Mouse (Mus musculus) MEL (cell line): ENCODE measurements at regions not wholly inside any gene's neighbourhood (a gene's known extent, or its start where the extent isn't known, plus 50 kb on each side); places are given as distances from the start of the nearest gene placed in this dataset.

Source experiments
- DNase-seq: peaks from one replicate; pipeline ENCODE4 v3.0.0; 2011; ENCODE audit warnings: low read depth, low spot score
- H3K27ac ChIP-seq: 2 replicates; pipeline ENCODE4 v1.5.1; 2012; ENCODE audit warnings: low read depth, mild to moderate bottlenecking, control low read depth, low read length, moderate library complexity; ENCODE audit not compliant: control insufficient read depth
- H3K27me3 ChIP-seq, 2 experiments: fragments of 150-350 bp in 1 of 2; sonication (generic) in 1 of 2; 2 replicates each; pipeline ENCODE4 v1.6.1; 2012; ENCODE audit warnings: low read length in 2 of 2, mild to moderate bottlenecking in 2 of 2, improper control_type of control experiment in 1 of 2, moderate library complexity in 1 of 2; ENCODE audit not compliant: insufficient read depth in 2 of 2, control insufficient read depth in 1 of 2
- H3K36me3 ChIP-seq, 2 experiments: 2 replicates each; pipeline ENCODE4 v1.6.1; 2012 to 2014; ENCODE audit warnings: low read length in 2 of 2, improper control_type of control experiment in 1 of 2, inconsistent platforms in 1 of 2, mild to moderate bottlenecking in 1 of 2; ENCODE audit not compliant: insufficient read depth in 2 of 2, control insufficient read depth in 1 of 2
- H3K4me1 ChIP-seq, 2 experiments: fragments of 150-350 bp in 1 of 2; sonication (generic) in 1 of 2; 2 replicates each; pipeline ENCODE4 v1.6.1; 2012; ENCODE audit warnings: low read length in 2 of 2, improper control_type of control experiment in 1 of 2, mild to moderate bottlenecking in 1 of 2; ENCODE audit not compliant: insufficient read depth in 2 of 2, control insufficient read depth in 1 of 2
- H3K4me3 ChIP-seq, 2 experiments: fragments of 150-350 bp in 1 of 2; sonication (generic) in 1 of 2; 2 replicates each; pipeline ENCODE4 v1.5.1; 2012; ENCODE audit warnings: low read depth in 2 of 2, low read length in 2 of 2, mild to moderate bottlenecking in 2 of 2, moderate library complexity in 2 of 2, control low read depth in 1 of 2, improper control_type of control experiment in 1 of 2; ENCODE audit not compliant: control insufficient read depth in 1 of 2, insufficient read depth in 1 of 2
- H3K79me2 ChIP-seq: 2 replicates; pipeline ENCODE4 v1.6.1; 2012; ENCODE audit warnings: mild to moderate bottlenecking, low read length, moderate library complexity; ENCODE audit not compliant: control insufficient read depth, poor library complexity, insufficient read depth
- H3K9ac ChIP-seq: 2 replicates; pipeline ENCODE4 v1.6.1; 2012; ENCODE audit warnings: low read depth, mild to moderate bottlenecking, control low read depth, low read length, moderate library complexity; ENCODE audit not compliant: control insufficient read depth, poor library complexity, severe bottlenecking
- H3K9me3 ChIP-seq: fragments of 150-350 bp; sonication (generic); replicated peaks from 2 replicates; pipeline ENCODE4 v1.6.1; 2012; ENCODE audit warnings: mild to moderate bottlenecking, low read length, improper control_type of control experiment, moderate library complexity; ENCODE audit not compliant: insufficient read depth
- CHD2 ChIP-seq: IDR thresholded peaks from 2 replicates; pipeline ENCODE4 v1.6.1; 2011; ENCODE audit warnings: low read length, improper control_type of control experiment
- ELF1 ChIP-seq: IDR thresholded peaks from 2 replicates; pipeline ENCODE4 v1.6.1; 2014; ENCODE audit warnings: low read depth, mild to moderate bottlenecking, inconsistent platforms, low read length, improper control_type of control experiment, moderate library complexity
- GABPA ChIP-seq: IDR thresholded peaks from 2 replicates; pipeline ENCODE4 v1.6.1; 2012; ENCODE audit warnings: low read depth, mild to moderate bottlenecking, inconsistent platforms, low read length, improper control_type of control experiment, moderate library complexity
- GATA1 ChIP-seq: IDR thresholded peaks from 2 replicates; pipeline ENCODE4 v1.6.1; 2011; ENCODE audit warnings: low read depth, low read length, improper control_type of control experiment
- MAFK ChIP-seq: IDR thresholded peaks from 2 replicates; pipeline ENCODE4 v1.6.1; 2011; ENCODE audit warnings: low read depth, mild to moderate bottlenecking, low read length, improper control_type of control experiment, borderline replicate concordance
- MAX ChIP-seq: IDR thresholded peaks from 2 replicates; pipeline ENCODE4 v1.6.1; 2011; ENCODE audit warnings: low read length, improper control_type of control experiment
- MAZ ChIP-seq: IDR thresholded peaks from 2 replicates; pipeline ENCODE4 v1.6.1; 2012; ENCODE audit warnings: low read depth, mild to moderate bottlenecking, inconsistent platforms, low read length, improper control_type of control experiment
- MEF2A ChIP-seq: IDR thresholded peaks from 2 replicates; pipeline ENCODE4 v1.6.1; 2014; ENCODE audit warnings: low read depth, mild to moderate bottlenecking, inconsistent platforms, low read length, improper control_type of control experiment; ENCODE audit not compliant: poor library complexity, insufficient replicate concordance, severe bottlenecking; ENCODE audit errors: extremely low read depth
- MYB ChIP-seq: IDR thresholded peaks from 2 replicates; pipeline ENCODE4 v1.6.1; 2011; ENCODE audit warnings: mild to moderate bottlenecking, low read depth, low read length, improper control_type of control experiment
- MYC ChIP-seq: IDR thresholded peaks from 2 replicates; pipeline ENCODE4 v1.6.1; 2011; ENCODE audit warnings: low read depth, mild to moderate bottlenecking, low read length, improper control_type of control experiment, moderate library complexity
- POLR2AphosphoS2 ChIP-seq: IDR thresholded peaks from 2 replicates; pipeline ENCODE4 v1.6.1; 2011; ENCODE audit warnings: low read length, improper control_type of control experiment
- POLR2AphosphoS5 ChIP-seq: IDR thresholded peaks from 2 replicates; pipeline ENCODE4 v1.6.1; 2012; ENCODE audit warnings: low read depth, borderline replicate concordance, mild to moderate bottlenecking, inconsistent platforms, low read length, moderate library complexity, mixed read lengths
- RCOR1 ChIP-seq: IDR thresholded peaks from 2 replicates; pipeline ENCODE4 v1.6.1; 2012; ENCODE audit warnings: low read depth, mild to moderate bottlenecking, inconsistent platforms, low read length, improper control_type of control experiment
- SIN3A ChIP-seq: IDR thresholded peaks from 2 replicates; pipeline ENCODE4 v1.6.1; 2012; ENCODE audit warnings: low read length, improper control_type of control experiment, inconsistent platforms
- TAL1 ChIP-seq: IDR thresholded peaks from 2 replicates; pipeline ENCODE4 v1.6.1; 2012; ENCODE audit warnings: mild to moderate bottlenecking, inconsistent platforms, low read length, moderate library complexity, mixed read lengths
- TBP ChIP-seq: IDR thresholded peaks from 2 replicates; pipeline ENCODE4 v1.8.0; 2011; ENCODE audit warnings: low read depth, low read length, improper control_type of control experiment
- TCF12 ChIP-seq: IDR thresholded peaks from 2 replicates; pipeline ENCODE4 v1.6.1; 2014; ENCODE audit warnings: low read depth, mild to moderate bottlenecking, inconsistent platforms, low read length, improper control_type of control experiment, moderate library complexity
- UBTF ChIP-seq: IDR thresholded peaks from 2 replicates; pipeline ENCODE4 v1.6.1; 2012; ENCODE audit warnings: low read depth, mild to moderate bottlenecking, inconsistent platforms, low read length, improper control_type of control experiment, moderate library complexity, borderline replicate concordance; ENCODE audit not compliant: insufficient read depth
- USF1 ChIP-seq: IDR thresholded peaks from 2 replicates; pipeline ENCODE4 v1.6.1; 2014; ENCODE audit warnings: low read depth, mild to moderate bottlenecking, inconsistent platforms, low read length, improper control_type of control experiment, moderate library complexity
- ZKSCAN1 ChIP-seq: IDR thresholded peaks from 2 replicates; pipeline ENCODE4 v1.6.1; 2012; ENCODE audit warnings: low read depth, mild to moderate bottlenecking, inconsistent platforms, low read length, improper control_type of control experiment, moderate library complexity

- peaks cover 4 to 7% of the 10 kb centered on the region in 2 experiments; a peak in 3 of 4 replicates for H3K27me3 ChIP-seq
- no peaks in the 10 kb centered on the region for H3K9me3 ChIP-seq
- TF ChIP-seq USF1: no peak
- TF ChIP-seq, all 39 proteins: peak for 0
- H3K9ac ChIP-seq: no peak overlapping the region
- no peak overlapping the region for H3K4me3 ChIP-seq
- H3K79me2 ChIP-seq: no peaks in the 10 kb centered on the region
- H3K36me3 ChIP-seq: no peaks in the 10 kb centered on the region
- no peak for DNase-seq
- no peak overlapping the region for H3K27ac ChIP-seq
- H3K4me1 ChIP-seq: no peaks in the 10 kb centered on the region
Measured at GRCm38 (mm10) chr16:30883490-30884188, 197.6 kb downstream of the Xxylt1 start.

GRCm38 (mm10) chr16:30884189-30884551, 197.1 kb downstream of the Xxylt1 start:
- Histone ChIP-seq H3K27ac (no peak overlapping the region), H3K4me3 (no peak overlapping the region), H3K79me2 (no peaks in the 10 kb centered on the region), H3K9me3 (no peaks in the 10 kb centered on the region), H3K9ac (no peak overlapping the region), H3K36me3 (no peaks in the 10 kb centered on the region), H3K4me1 (no peaks in the 10 kb centered on the region), H3K27me3 (peaks cover 4 to 7% of the 10 kb centered on the region in 2 experiments; a peak in 3 of 4 replicates)
- TF ChIP-seq ELF1 (no peak), MAX (no peak), MYC (no peak)
- DNase-seq: no peak

- Histone ChIP-seq H3K4me3 (no peak overlapping the region), H3K9me3 (no peaks in the 10 kb centered on the region), H3K27ac (no peak overlapping the region), H3K36me3 (no peaks in the 10 kb centered on the region), H3K27me3 (peaks cover 4 to 7% of the 10 kb centered on the region in 2 experiments; a peak in 3 of 4 replicates), H3K79me2 (no peaks in the 10 kb centered on the region), H3K4me1 (no peaks in the 10 kb centered on the region), H3K9ac (no peak overlapping the region)
- TF ChIP-seq ZKSCAN1: no peak
- no peak for TF ChIP-seq MAFK
- TF ChIP-seq MAZ: no peak
- no peak for TF ChIP-seq TAL1
- TF ChIP-seq POLR2AphosphoS2: no peak
- TF ChIP-seq SIN3A: no peak
- TF ChIP-seq MYC: no peak
- no peak for TF ChIP-seq GATA1
- no peak for TF ChIP-seq UBTF
- no peak for TF ChIP-seq TBP
- no peak for TF ChIP-seq GABPA
- TF ChIP-seq CHD2: no peak
- no peak for TF ChIP-seq TCF12
- no peak for TF ChIP-seq POLR2AphosphoS5
- TF ChIP-seq USF1: no peak
- TF ChIP-seq MEF2A: no peak
- no peak for TF ChIP-seq MYB
- no peak for TF ChIP-seq RCOR1
- no peak for DNase-seq
Measured at GRCm38 (mm10) chr16:30886982-30887381, 194.2 kb downstream of the Xxylt1 start.
